Mouse (Mus musculus) forebrain, embryonic 16.5 days (tissue): ENCODE data around the gene Atf4. TPM values are rescaled to one million over a fixed set of nuclear protein-coding genes. Genes with fewer than 3 reads are reported as not detected.

Experiments used
- ATAC-seq: fragments of 200-750 bp; cut with Nextera tagmentation; 2 replicates; pipeline ENCODE4 v1.8.0; 2017; ENCODE audit warnings: mild to moderate bottlenecking, moderate library complexity
- H3K27ac ChIP-seq: fragments of 300-500 bp; sonication (generic); 2 replicates; pipeline ENCODE4 v1.5.1; 2014; ENCODE audit warnings: low read length, control low read depth
- H3K27me3 ChIP-seq: fragments of 300-500 bp; sonication (generic); replicated peaks from 2 replicates; pipeline ENCODE4 v1.6.1; 2014; ENCODE audit warnings: low read length; ENCODE audit not compliant: control insufficient read depth, insufficient read depth
- H3K36me3 ChIP-seq: fragments of 300-500 bp; sonication (generic); 2 replicates; pipeline ENCODE4 v1.6.1; 2014; ENCODE audit not compliant: control insufficient read depth, insufficient read depth
- H3K4me1 ChIP-seq: fragments of 300-500 bp; sonication (generic); replicated peaks from 2 replicates; pipeline ENCODE4 v1.6.1; 2014; ENCODE audit warnings: low read length; ENCODE audit not compliant: control insufficient read depth, insufficient read depth
- H3K4me2 ChIP-seq: fragments of 300-500 bp; sonication (generic); 2 replicates; pipeline ENCODE4 v1.6.1; 2014; ENCODE audit warnings: mild to moderate bottlenecking, low read length, control low read depth
- H3K4me3 ChIP-seq: fragments of 300-500 bp; sonication (generic); replicated peaks from 2 replicates; pipeline ENCODE4 v1.5.1; 2014; ENCODE audit warnings: mild to moderate bottlenecking, low read length, control low read depth
- H3K9ac ChIP-seq: fragments of 300-500 bp; sonication (generic); replicated peaks from 2 replicates; pipeline ENCODE4 v1.6.1; 2014; ENCODE audit warnings: low read depth, low read length, control low read depth
- H3K9me3 ChIP-seq: fragments of 300-500 bp; sonication (generic); 2 replicates; pipeline ENCODE4 v1.6.1; 2016; ENCODE audit warnings: low read length; ENCODE audit not compliant: control insufficient read depth
- whole genome bisulfite sequencing: fragments of 180-500 bp; shearing (Covaris S2); extraction: QIAGEN DNeasy Blood & Tissue Kit; methylation state at CpG from one replicate; pipeline ENCODE4 v1.1.7; 2014; 5-methylcytosine and 5-hydroxymethylcytosine counted together
- polyA plus RNA-seq: library from polyadenylated mRNA; unstranded; fragments of >200 nt; fragmentation: Nextera tagmentation; extraction: Ambion mirVana; gene quantifications from 2 replicates; pipeline ENCODE4 v1.2.1, GENCODE M21; 2015

Atf4 gene
- polyA plus RNA-seq, 1 experiment from 2014 or later = 139 TPM

- no peaks in the 10 kb centered on the region for H3K36me3 ChIP-seq
- no peaks in the 10 kb centered on the region for H3K27me3 ChIP-seq
- no peaks in the 10 kb centered on the region for H3K9me3 ChIP-seq
- no peak overlapping the region for H3K4me3 ChIP-seq
- H3K4me2 ChIP-seq = no peak overlapping the region
- WGBS = 71% methylated on average over 4 of the region's 4 CpGs
- H3K9ac ChIP-seq = no peak overlapping the region
- no peak overlapping the region for H3K27ac ChIP-seq
- H3K4me1 ChIP-seq = no peaks in the 10 kb centered on the region
- no peak for ATAC-seq
Measured at GRCm38 (mm10) chr15:80219705-80220657, 35.0 kb upstream of the Atf4 start.

GRCm38 (mm10) chr15:80221031-80221430 is 34.0 kb upstream of the Atf4 start:
- no peak overlapping the region for H3K4me3 ChIP-seq
- H3K27ac ChIP-seq = no peak overlapping the region
- no peaks in the 10 kb centered on the region for H3K4me1 ChIP-seq
- no peak overlapping the region for H3K9ac ChIP-seq
- H3K4me2 ChIP-seq = no peak overlapping the region
- no peaks in the 10 kb centered on the region for H3K9me3 ChIP-seq
- no peaks in the 10 kb centered on the region for H3K27me3 ChIP-seq
- ATAC-seq = no peak
- H3K36me3 ChIP-seq = no peaks in the 10 kb centered on the region
- WGBS = 62% methylated on average over 8 of the region's 8 CpGs

GRCm38 (mm10) chr15:80223751-80224150 is 31.2 kb upstream of the Atf4 start:
- 95% methylated on average over 7 of the region's 7 CpGs for WGBS
- ATAC-seq = no peak
- no peaks in the 10 kb centered on the region for H3K9me3 ChIP-seq

GRCm38 (mm10) chr15:80225208-80225607 is 29.8 kb upstream of the Atf4 start:
- Histone ChIP-seq H3K4me3 (no peak overlapping the region), H3K4me1 (no peaks in the 10 kb centered on the region), H3K9me3 (no peaks in the 10 kb centered on the region), H3K27me3 (no peaks in the 10 kb centered on the region), H3K4me2 (no peak overlapping the region), H3K36me3 (no peaks in the 10 kb centered on the region), H3K27ac (no peak overlapping the region), H3K9ac (no peak overlapping the region)
- 0 out of 2 replicates have a peak, but pooled peaks have one; percentile 20 for ATAC-seq
- WGBS = 21% methylated on average over 9 of the region's 9 CpGs

More at GRCm38 (mm10) chr15:80223751-80224150, 31.2 kb upstream of the Atf4 start:
- no peak overlapping the region for H3K4me3 ChIP-seq
- H3K27ac ChIP-seq = no peak overlapping the region
- H3K9ac ChIP-seq = no peak overlapping the region
- no peak overlapping the region for H3K4me2 ChIP-seq
- H3K36me3 ChIP-seq = no peaks in the 10 kb centered on the region
- no peaks in the 10 kb centered on the region for H3K4me1 ChIP-seq
- no peaks in the 10 kb centered on the region for H3K27me3 ChIP-seq

- no peaks in the 10 kb centered on the region for H3K9me3 ChIP-seq
- H3K9ac ChIP-seq = no peak overlapping the region
- no peaks in the 10 kb centered on the region for H3K27me3 ChIP-seq
- H3K4me2 ChIP-seq = no peak overlapping the region
- H3K27ac ChIP-seq = no peak overlapping the region
- no peaks in the 10 kb centered on the region for H3K36me3 ChIP-seq
- no peak overlapping the region for H3K4me3 ChIP-seq
- ATAC-seq = no peak
- 49% methylated on average over 2 of the region's 2 CpGs for WGBS
- no peaks in the 10 kb centered on the region for H3K4me1 ChIP-seq
Measured at GRCm38 (mm10) chr15:80225796-80226195, 29.2 kb upstream of the Atf4 start.

DNA sequence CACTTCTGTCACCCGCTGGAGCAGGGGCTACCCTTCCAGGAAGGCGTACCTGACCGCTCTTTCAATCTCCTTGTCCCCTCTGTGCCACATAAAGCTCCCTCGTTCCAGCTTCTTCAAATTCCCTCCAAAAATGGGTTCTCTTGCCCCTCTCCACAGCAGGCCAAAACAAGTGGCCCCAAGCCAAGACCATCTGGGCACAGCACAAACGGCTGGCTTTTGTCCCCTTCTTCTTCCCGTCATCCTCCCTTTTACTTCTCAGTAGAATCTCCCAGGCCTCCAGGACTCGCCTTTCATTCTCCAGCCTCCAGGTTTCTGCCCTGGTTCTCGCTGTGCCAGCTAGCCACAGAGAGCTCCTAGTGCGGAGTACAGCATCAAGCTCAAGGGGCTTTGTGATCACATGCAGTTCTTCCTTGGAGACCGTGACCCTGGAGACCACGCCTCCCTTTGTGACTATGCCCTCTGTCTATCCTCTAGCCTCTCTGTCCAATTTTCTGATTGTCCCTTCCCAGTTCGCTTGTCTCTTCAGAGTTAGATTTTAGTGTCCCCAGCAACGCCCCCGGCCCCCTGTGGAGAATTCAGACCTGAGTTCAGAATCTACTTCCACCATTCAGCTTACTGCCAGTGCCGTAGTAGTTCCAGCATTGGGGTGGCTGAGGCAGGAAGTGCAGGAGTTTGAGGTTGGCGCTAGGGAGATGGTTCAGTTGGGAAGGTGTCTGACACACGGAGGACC is 26.7 kb upstream of the Atf4 start:
- no peaks in the 10 kb centered on the region for H3K36me3 ChIP-seq
- 63% methylated on average over 17 of the region's 17 CpGs for WGBS
- H3K27ac ChIP-seq = no peak overlapping the region
- H3K9me3 ChIP-seq = no peaks in the 10 kb centered on the region
- H3K27me3 ChIP-seq = no peaks in the 10 kb centered on the region
- no peak for ATAC-seq
- H3K4me3 ChIP-seq = no peak overlapping the region
- H3K4me1 ChIP-seq = no peaks in the 10 kb centered on the region
- no peak overlapping the region for H3K4me2 ChIP-seq
- no peak overlapping the region for H3K9ac ChIP-seq

- Histone ChIP-seq H3K4me3 (no peak overlapping the region), H3K9me3 (no peaks in the 10 kb centered on the region), H3K36me3 (peaks cover 7% of the 10 kb centered on the region; the same call in 1 of the 2 replicates), H3K27ac (no peak overlapping the region), H3K4me2 (no peak overlapping the region), H3K4me1 (peaks cover 8% of the 10 kb centered on the region), H3K27me3 (no peaks in the 10 kb centered on the region), H3K9ac (no peak overlapping the region)
- no peak for ATAC-seq
- WGBS = 36% methylated on average over 2 of the region's 2 CpGs
Measured at GRCm38 (mm10) chr15:80232331-80232730, 22.7 kb upstream of the Atf4 start.

- 66% methylated on average over 4 of the region's 4 CpGs for WGBS
Measured at GRCm38 (mm10) chr15:80233053-80233452, 21.9 kb upstream of the Atf4 start.

More at GRCm38 (mm10) chr15:80233053-80233452, 21.9 kb upstream of the Atf4 start:
- H3K9ac ChIP-seq = no peak overlapping the region
- H3K4me2 ChIP-seq = no peak overlapping the region
- H3K27ac ChIP-seq = no peak overlapping the region
- no peaks in the 10 kb centered on the region for H3K27me3 ChIP-seq
- H3K9me3 ChIP-seq = no peaks in the 10 kb centered on the region
- peaks cover 8% of the 10 kb centered on the region for H3K4me1 ChIP-seq
- H3K4me3 ChIP-seq = no peak overlapping the region; the same call in 1 of the 2 replicates
- ATAC-seq = no peak
- peaks cover 7% of the 10 kb centered on the region; the same call in 1 of the 2 replicates for H3K36me3 ChIP-seq
